Mouse (Mus musculus) ovary, postnatal 36 days (tissue): ENCODE results near the gene Arhgef19.

Source experiments
- DNase-seq: peaks from one replicate; pipeline ENCODE4 v3.0.0; 2022; ENCODE audit warnings: low spot score, mixed read lengths

Gene Arhgef19

DNA sequence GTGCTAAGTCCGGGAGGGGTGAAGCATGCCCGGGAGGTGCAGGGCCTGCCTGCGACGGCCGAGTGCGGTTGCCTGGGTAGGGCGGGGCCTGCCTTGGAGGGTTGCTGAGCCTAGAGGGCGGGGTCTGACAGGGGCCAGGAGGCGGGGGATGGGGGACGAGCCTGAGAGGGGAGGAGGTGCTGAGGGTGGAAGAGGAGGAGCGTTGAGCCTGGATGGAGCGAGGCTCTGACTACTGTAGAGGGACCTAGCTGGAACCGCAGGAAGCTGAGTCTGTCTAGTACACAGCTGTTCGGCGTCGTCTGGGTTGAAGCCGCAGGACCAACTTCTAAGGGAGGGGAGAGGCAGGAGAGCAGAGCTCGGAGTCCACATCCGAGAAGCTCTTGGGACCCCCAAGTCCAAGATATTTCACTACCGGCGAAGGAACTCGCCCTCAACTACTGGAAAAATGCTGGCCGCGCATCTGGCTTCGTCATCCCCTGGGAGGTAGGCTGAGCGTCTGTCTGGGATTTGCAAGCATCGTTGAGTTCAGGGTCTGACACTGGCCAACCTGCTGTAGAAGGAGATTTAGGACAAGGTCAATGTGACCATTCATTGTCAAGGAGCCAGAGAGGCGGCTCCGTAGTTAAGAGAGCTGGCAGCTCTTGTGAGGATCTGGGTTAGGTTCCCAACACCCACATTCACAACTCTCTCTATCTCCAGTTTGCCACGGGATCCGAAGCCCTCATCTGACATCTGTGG, at the start of gene Arhgef19:
Arhgef19 (plus strand) TSS at position 112 of the 738 bp plus-strand sequence.
- peak; percentile 92 for DNase-seq

GRCm38 (mm10) chr4:141191294-141191693, 48.0 kb upstream of the Arhgef19 start:
- no peak for DNase-seq

DNA sequence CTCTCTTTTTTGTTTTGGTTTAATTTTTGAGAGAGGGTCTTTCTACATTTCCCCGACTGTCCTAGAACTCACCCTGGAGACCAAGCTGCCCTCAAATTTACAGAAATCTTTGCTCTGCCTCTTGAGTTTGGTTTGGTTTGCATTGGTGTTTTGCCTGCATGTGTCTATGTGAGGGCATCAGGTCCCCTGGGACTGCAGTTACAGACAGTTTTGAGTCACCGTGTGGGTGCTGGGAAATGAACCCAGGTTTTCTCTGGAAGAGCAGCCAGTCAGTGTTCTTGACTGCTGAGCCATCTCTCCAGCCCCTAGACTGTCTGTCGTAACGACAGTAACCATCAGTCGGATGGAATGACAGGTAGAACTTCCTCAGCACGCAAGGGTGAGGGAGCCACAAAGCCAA, 44.7 kb upstream of the Arhgef19 start:
- no peak for DNase-seq

DNA sequence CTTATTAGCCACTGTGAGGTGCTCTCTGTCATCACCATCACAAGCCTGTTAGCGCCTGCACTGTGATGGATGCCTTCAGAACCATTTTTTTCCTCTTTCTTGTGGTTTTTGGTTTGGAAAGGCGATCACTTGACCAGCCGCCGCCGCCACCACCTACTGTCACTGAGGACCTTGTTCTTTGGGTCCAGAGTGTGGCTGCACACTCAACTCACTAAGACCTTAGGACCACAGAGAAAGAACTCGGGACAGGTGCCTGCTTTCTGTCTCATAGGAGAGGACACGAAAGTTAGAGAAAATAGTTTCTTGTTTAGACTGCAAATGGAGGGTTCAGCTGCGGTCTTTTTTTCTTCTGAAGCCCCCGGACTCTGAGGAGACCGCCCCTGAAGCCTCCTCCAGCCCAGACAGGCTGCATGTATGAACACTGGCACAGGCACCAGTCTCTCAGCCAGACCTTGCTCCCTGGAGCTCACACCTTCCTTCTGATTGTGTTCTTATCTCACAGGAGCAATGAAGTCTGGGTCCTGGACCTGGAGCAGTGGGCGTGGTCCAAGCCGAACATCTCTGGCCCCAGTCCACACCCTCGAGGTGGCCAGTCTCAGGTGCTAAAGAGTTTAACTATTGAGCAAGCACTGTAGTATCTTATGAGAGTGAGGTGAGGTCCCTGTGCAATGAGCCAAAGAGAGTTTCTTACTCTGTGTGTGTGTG, 42.2 kb upstream of the Arhgef19 start:
- no peak for DNase-seq

DNA sequence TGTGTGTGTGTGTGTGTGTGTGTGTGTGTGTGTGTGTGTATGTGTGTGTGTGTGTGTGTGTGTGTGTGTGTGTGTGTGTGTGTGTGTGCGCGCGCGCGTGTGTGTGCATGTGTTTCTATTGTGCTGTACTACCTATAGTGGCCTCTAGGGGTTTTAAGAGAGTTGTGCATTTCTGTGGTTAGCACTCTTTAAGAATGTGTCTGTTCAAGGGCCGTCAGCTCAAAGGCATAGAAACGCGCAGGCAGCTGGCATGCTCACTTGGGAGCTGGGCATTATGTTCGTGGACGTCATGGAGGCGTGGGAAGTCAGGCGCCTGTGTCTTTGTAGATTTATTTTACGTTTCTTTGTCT, 41.6 kb upstream of the Arhgef19 start:
- DNase-seq = no peak

DNA sequence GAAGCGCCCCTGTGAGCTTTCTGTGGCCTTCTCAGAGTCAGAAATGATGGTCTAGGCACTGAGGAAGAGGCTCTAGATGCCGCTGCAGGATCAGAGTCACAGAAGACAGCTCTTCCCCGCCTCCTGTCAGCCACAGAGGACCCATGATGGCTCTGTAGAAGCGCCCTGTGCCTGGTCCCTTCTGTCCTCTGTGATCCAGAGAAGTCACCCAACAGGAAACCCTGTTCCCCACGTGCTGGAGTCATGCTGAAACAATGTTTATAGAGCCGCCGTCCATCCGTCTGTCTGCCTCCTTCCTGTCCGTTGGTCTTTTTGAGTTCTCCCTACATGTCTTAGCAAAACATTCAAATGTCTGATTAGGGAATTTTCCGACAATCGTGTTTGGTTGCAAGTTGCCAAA, 38.4 kb upstream of the Arhgef19 start:
- no peak for DNase-seq

DNA sequence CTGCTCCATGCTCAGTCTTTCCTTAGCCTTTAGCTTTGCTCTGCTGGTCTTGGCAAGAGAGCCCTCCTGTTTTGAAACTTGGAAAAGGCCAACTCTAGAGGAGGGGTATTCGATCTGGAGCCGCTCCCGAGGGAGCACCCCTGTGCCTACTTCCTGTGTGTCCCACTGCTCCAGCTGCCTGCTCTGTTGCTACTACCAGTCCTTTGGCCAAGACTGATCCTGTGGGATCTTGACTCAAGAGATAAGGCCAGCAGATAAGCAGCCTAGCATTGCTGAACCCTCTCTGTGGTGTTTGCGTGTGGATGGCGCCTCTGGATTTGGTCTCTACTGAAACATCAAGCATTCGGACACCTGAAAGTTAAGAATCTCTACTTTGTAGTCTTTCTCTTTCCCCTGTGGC, 37.1 kb upstream of the Arhgef19 start:
- no peak for DNase-seq

DNA sequence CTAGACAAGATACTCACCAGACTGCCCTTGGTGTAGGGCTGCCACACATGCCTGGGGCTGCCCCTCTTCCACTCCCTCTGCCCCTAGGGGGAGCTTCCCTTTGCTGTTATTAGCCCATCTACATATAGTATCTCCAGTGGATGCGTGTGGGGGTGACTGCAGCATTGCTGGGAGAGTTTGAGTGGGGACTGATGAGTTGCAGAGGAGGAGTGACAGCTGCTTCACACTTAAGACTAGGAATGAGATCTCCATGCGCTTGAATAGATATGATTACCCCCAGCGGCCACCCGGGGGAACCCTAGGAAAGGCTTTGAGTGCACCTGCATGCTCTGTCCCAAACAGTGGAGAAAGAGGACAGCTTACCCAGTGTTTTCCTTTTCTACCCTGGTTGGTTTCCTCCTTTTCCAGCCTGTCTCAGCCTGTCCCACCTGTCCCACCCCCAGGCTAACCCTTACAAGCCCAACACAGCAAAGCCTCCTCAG, 34.7 kb upstream of the Arhgef19 start:
- DNase-seq = no peak

GRCm38 (mm10) chr4:141207081-141207480, 32.2 kb upstream of the Arhgef19 start:
- DNase-seq = no peak

- DNase-seq = no peak
Measured at GRCm38 (mm10) chr4:141210524-141211219, 28.6 kb upstream of the Arhgef19 start.

DNA sequence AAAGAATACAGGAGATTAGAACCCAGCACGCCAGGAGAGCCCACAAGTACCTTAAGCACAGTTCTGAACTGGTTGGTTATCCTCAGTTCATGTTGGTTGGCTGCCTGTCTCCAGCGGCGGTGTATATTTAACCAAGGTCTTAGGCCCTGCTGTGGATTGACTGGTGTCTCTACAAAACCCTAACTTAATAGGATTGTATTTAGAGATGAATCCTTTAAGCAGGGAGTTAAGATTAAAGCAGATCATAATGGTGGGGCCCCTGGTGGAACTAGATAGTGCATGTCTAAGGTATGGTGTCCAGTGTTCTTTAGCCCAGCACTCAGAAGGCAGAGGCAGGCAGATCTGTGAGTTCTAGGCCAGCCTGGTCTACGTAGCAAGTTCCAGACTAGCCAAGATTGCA, 27.7 kb upstream of the Arhgef19 start:
- no peak for DNase-seq

GRCm38 (mm10) chr4:141212892-141213291, 26.4 kb upstream of the Arhgef19 start:
- DNase-seq = no peak

DNA sequence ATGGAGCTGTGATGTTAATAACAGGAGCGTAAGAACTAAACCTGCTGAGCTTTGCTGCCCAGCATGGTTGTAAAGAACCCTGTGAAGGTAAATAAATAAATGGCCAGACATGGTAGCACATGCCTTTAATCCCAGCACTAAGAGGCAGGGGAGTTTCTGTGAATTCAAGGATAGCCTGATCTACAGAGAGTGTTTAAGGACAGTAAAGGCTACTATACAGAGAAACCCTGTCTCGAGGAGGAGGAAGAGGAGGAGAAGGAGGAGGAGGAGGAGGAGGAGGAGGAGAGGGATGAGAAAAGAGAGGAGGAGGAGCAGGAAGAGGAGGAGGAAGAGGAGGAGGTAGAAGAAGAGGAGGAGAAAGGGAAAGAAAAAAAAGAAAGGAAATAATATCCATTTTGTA, 26.0 kb upstream of the Arhgef19 start:
- no peak for DNase-seq

- DNase-seq = peak; percentile 94
Measured at GRCm38 (mm10) chr4:141213770-141214336, 25.4 kb upstream of the Arhgef19 start, which contains the start of gene Rsg1. Gene Rsg1, plus strand, starts transcription at chr4:141213956.

DNA sequence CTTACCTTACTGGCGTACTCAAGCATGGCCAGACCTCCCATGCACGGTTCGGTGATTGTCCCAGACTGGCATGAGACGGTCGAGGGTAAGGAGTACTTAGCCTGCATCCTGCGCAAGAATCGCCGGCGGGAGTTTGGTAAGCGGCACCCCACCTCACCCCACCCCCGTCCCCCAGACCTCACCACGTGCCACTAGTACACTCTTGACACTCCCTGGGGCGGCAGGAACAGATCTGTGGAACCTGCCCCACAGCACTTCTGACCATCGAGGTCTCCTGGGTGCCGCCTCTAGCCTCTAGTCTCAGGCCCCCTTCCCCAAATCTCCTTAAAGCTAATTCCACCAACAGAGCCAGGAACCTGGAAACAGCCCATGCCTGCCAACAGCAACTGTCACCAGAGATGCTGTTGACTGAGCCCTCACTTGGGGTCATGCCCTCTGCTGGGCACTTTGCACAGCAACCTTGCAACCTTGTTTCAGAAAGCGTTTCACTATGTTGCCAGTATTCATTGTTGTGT, 24.9 kb upstream of the Arhgef19 start:
- no peak for DNase-seq

- no peak for DNase-seq
Measured at GRCm38 (mm10) chr4:141219583-141220213, 19.6 kb upstream of the Arhgef19 start.

- DNase-seq = no peak
Measured at GRCm38 (mm10) chr4:141221848-141222247, 17.5 kb upstream of the Arhgef19 start.

DNA sequence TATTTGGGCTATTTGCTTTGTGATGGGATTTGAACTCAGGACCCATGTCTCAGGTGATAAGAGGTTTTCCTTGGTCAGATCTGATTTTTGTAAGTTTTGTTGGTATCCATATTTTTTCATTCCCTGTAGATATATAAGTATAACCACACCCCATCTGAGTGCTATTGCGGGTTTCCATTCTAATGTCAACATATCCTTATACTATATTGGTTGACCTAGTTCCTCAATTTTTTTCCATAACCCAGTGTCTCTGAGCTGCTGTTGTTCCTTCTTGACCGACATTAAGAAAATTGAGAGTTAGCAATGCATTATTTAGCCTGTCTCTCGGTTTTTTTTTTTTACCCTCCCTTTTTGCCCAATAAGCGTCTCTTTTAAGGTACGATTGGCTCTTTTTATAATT, 16.5 kb upstream of the Arhgef19 start:
- DNase-seq = no peak

GRCm38 (mm10) chr4:141228687-141229086, 10.6 kb upstream of the Arhgef19 start:
- DNase-seq = no peak

DNA sequence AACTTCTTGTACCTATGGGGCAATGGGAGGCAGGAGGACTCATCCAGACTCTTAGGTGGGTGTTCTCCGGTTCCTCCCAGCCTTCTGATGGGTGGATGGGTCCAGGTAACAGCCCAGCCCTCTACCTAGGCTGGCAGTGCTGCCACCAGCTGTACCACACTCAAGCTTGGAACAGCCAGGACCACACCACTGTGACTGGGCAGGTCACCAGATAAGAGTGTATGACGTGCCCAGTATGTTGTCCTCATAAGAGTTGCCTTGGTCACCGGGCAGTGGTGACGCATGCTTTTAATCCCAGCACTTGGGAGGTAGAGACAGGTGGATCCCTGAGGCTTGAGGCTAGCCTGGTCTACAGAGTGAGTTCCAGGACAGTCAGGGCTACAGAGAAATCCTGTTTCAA, 6.1 kb upstream of the Arhgef19 start:
- no peak for DNase-seq

GRCm38 (mm10) chr4:141235537-141236111, 3.7 kb upstream of the Arhgef19 start:
- no peak for DNase-seq
